Mouse (Mus musculus) MEL (cell line): Measurements from ENCODE around the gene Nqo2. TPM values are rescaled to one million over a fixed set of nuclear protein-coding genes. Genes with fewer than 3 reads are reported as not detected.

ENCODE experiments used
- DNase-seq: peaks from one replicate; pipeline ENCODE4 v3.0.0; 2011; ENCODE audit warnings: low read depth, low spot score
- H3K27ac ChIP-seq: 2 replicates; pipeline ENCODE4 v1.5.1; 2012; ENCODE audit warnings: low read depth, mild to moderate bottlenecking, control low read depth, low read length, moderate library complexity; ENCODE audit not compliant: control insufficient read depth
- H3K27me3 ChIP-seq, 2 experiments: fragments of 150-350 bp in 1 of 2; sonication (generic) in 1 of 2; 2 replicates each; pipeline ENCODE4 v1.6.1; 2012; ENCODE audit warnings: low read length in 2 of 2, mild to moderate bottlenecking in 2 of 2, improper control_type of control experiment in 1 of 2, moderate library complexity in 1 of 2; ENCODE audit not compliant: insufficient read depth in 2 of 2, control insufficient read depth in 1 of 2
- H3K36me3 ChIP-seq, 2 experiments: 2 replicates each; pipeline ENCODE4 v1.6.1; 2012 to 2014; ENCODE audit warnings: low read length in 2 of 2, improper control_type of control experiment in 1 of 2, inconsistent platforms in 1 of 2, mild to moderate bottlenecking in 1 of 2; ENCODE audit not compliant: insufficient read depth in 2 of 2, control insufficient read depth in 1 of 2
- H3K4me1 ChIP-seq, 2 experiments: fragments of 150-350 bp in 1 of 2; sonication (generic) in 1 of 2; 2 replicates each; pipeline ENCODE4 v1.6.1; 2012; ENCODE audit warnings: low read length in 2 of 2, improper control_type of control experiment in 1 of 2, mild to moderate bottlenecking in 1 of 2; ENCODE audit not compliant: insufficient read depth in 2 of 2, control insufficient read depth in 1 of 2
- H3K4me3 ChIP-seq, 2 experiments: fragments of 150-350 bp in 1 of 2; sonication (generic) in 1 of 2; 2 replicates each; pipeline ENCODE4 v1.5.1; 2012; ENCODE audit warnings: low read depth in 2 of 2, low read length in 2 of 2, mild to moderate bottlenecking in 2 of 2, moderate library complexity in 2 of 2, control low read depth in 1 of 2, improper control_type of control experiment in 1 of 2; ENCODE audit not compliant: control insufficient read depth in 1 of 2, insufficient read depth in 1 of 2
- H3K79me2 ChIP-seq: 2 replicates; pipeline ENCODE4 v1.6.1; 2012; ENCODE audit warnings: mild to moderate bottlenecking, low read length, moderate library complexity; ENCODE audit not compliant: control insufficient read depth, poor library complexity, insufficient read depth
- H3K9ac ChIP-seq: 2 replicates; pipeline ENCODE4 v1.6.1; 2012; ENCODE audit warnings: low read depth, mild to moderate bottlenecking, control low read depth, low read length, moderate library complexity; ENCODE audit not compliant: control insufficient read depth, poor library complexity, severe bottlenecking
- H3K9me3 ChIP-seq: fragments of 150-350 bp; sonication (generic); replicated peaks from 2 replicates; pipeline ENCODE4 v1.6.1; 2012; ENCODE audit warnings: mild to moderate bottlenecking, low read length, improper control_type of control experiment, moderate library complexity; ENCODE audit not compliant: insufficient read depth
- CHD1 ChIP-seq: IDR thresholded peaks from 2 replicates; pipeline ENCODE4 v1.6.1; 2012; ENCODE audit warnings: low read depth, mild to moderate bottlenecking, inconsistent platforms, low read length, improper control_type of control experiment
- CHD2 ChIP-seq: IDR thresholded peaks from 2 replicates; pipeline ENCODE4 v1.6.1; 2011; ENCODE audit warnings: low read length, improper control_type of control experiment
- CTCF ChIP-seq, 3 experiments: IDR thresholded peaks in 2 of 3; conservative IDR thresholded peaks in 1 of 3; 2 replicates each; pipeline ENCODE4 v1.5.1; 2011 to 2012; ENCODE audit warnings: low read length in 3 of 3, low read depth in 2 of 3, mild to moderate bottlenecking in 2 of 3, improper control_type of control experiment in 1 of 3, inconsistent platforms in 1 of 3, mixed read lengths in 1 of 3, moderate library complexity in 1 of 3; ENCODE audit not compliant: control insufficient read depth in 1 of 3, insufficient read depth in 1 of 3, poor library complexity in 1 of 3, severe bottlenecking in 1 of 3
- E2F4 ChIP-seq: IDR thresholded peaks from 2 replicates; pipeline ENCODE4 v1.6.1; 2011; ENCODE audit warnings: low read depth, low read length, improper control_type of control experiment, borderline replicate concordance
- ELF1 ChIP-seq: IDR thresholded peaks from 2 replicates; pipeline ENCODE4 v1.6.1; 2014; ENCODE audit warnings: low read depth, mild to moderate bottlenecking, inconsistent platforms, low read length, improper control_type of control experiment, moderate library complexity
- GABPA ChIP-seq: IDR thresholded peaks from 2 replicates; pipeline ENCODE4 v1.6.1; 2012; ENCODE audit warnings: low read depth, mild to moderate bottlenecking, inconsistent platforms, low read length, improper control_type of control experiment, moderate library complexity
- GATA1 ChIP-seq: IDR thresholded peaks from 2 replicates; pipeline ENCODE4 v1.6.1; 2011; ENCODE audit warnings: low read depth, low read length, improper control_type of control experiment
- JUND ChIP-seq: IDR thresholded peaks from 2 replicates; pipeline ENCODE4 v1.6.1; 2011; ENCODE audit warnings: low read depth, mild to moderate bottlenecking, improper control_type of control experiment, low read length
- KAT2A ChIP-seq: conservative IDR thresholded peaks from 2 replicates; pipeline ENCODE4 v1.6.1; 2012; ENCODE audit warnings: low read depth, low read length, improper control_type of control experiment, inconsistent platforms
- MAFK ChIP-seq: IDR thresholded peaks from 2 replicates; pipeline ENCODE4 v1.6.1; 2011; ENCODE audit warnings: low read depth, mild to moderate bottlenecking, low read length, improper control_type of control experiment, borderline replicate concordance
- MAX ChIP-seq: IDR thresholded peaks from 2 replicates; pipeline ENCODE4 v1.6.1; 2011; ENCODE audit warnings: low read length, improper control_type of control experiment
- MAZ ChIP-seq: IDR thresholded peaks from 2 replicates; pipeline ENCODE4 v1.6.1; 2012; ENCODE audit warnings: low read depth, mild to moderate bottlenecking, inconsistent platforms, low read length, improper control_type of control experiment
- MEF2A ChIP-seq: IDR thresholded peaks from 2 replicates; pipeline ENCODE4 v1.6.1; 2014; ENCODE audit warnings: low read depth, mild to moderate bottlenecking, inconsistent platforms, low read length, improper control_type of control experiment; ENCODE audit not compliant: poor library complexity, insufficient replicate concordance, severe bottlenecking; ENCODE audit errors: extremely low read depth
- MXI1 ChIP-seq: IDR thresholded peaks from 2 replicates; pipeline ENCODE4 v1.6.1; 2011; ENCODE audit warnings: mild to moderate bottlenecking, low read depth, low read length, improper control_type of control experiment
- NRF1 ChIP-seq: IDR thresholded peaks from 2 replicates; pipeline ENCODE4 v1.6.1; 2014; ENCODE audit warnings: low read depth, mild to moderate bottlenecking, inconsistent platforms, low read length, improper control_type of control experiment, moderate library complexity; ENCODE audit not compliant: poor library complexity, insufficient read depth, severe bottlenecking
- POLR2A ChIP-seq, 2 experiments: IDR thresholded peaks; 2 replicates each; pipeline ENCODE4 v1.6.1; 2011 to 2012; ENCODE audit warnings: low read length in 2 of 2, mild to moderate bottlenecking in 2 of 2, control low read depth in 1 of 2, improper control_type of control experiment in 1 of 2, low read depth in 1 of 2, moderate library complexity in 1 of 2; ENCODE audit not compliant: control insufficient read depth in 1 of 2, insufficient read depth in 1 of 2, poor library complexity in 1 of 2
- POLR2AphosphoS2 ChIP-seq: IDR thresholded peaks from 2 replicates; pipeline ENCODE4 v1.6.1; 2011; ENCODE audit warnings: low read length, improper control_type of control experiment
- POLR2AphosphoS5 ChIP-seq: IDR thresholded peaks from 2 replicates; pipeline ENCODE4 v1.6.1; 2012; ENCODE audit warnings: low read depth, borderline replicate concordance, mild to moderate bottlenecking, inconsistent platforms, low read length, moderate library complexity, mixed read lengths
- RAD21 ChIP-seq: IDR thresholded peaks from 2 replicates; pipeline ENCODE4 v1.6.1; 2011; ENCODE audit warnings: mild to moderate bottlenecking, low read depth, low read length, improper control_type of control experiment
- RCOR1 ChIP-seq: IDR thresholded peaks from 2 replicates; pipeline ENCODE4 v1.6.1; 2012; ENCODE audit warnings: low read depth, mild to moderate bottlenecking, inconsistent platforms, low read length, improper control_type of control experiment
- TBP ChIP-seq: IDR thresholded peaks from 2 replicates; pipeline ENCODE4 v1.8.0; 2011; ENCODE audit warnings: low read depth, low read length, improper control_type of control experiment
- UBTF ChIP-seq: IDR thresholded peaks from 2 replicates; pipeline ENCODE4 v1.6.1; 2012; ENCODE audit warnings: low read depth, mild to moderate bottlenecking, inconsistent platforms, low read length, improper control_type of control experiment, moderate library complexity, borderline replicate concordance; ENCODE audit not compliant: insufficient read depth
- USF2 ChIP-seq, 2 experiments: IDR thresholded peaks; 2 replicates each; pipeline ENCODE4 v1.6.1; 2011 to 2012; ENCODE audit warnings: improper control_type of control experiment in 2 of 2, low read length in 2 of 2, borderline replicate concordance in 1 of 2, inconsistent platforms in 1 of 2, low read depth in 1 of 2, mild to moderate bottlenecking in 1 of 2; ENCODE audit not compliant: insufficient read depth in 1 of 2
- ZKSCAN1 ChIP-seq: IDR thresholded peaks from 2 replicates; pipeline ENCODE4 v1.6.1; 2012; ENCODE audit warnings: low read depth, mild to moderate bottlenecking, inconsistent platforms, low read length, improper control_type of control experiment, moderate library complexity
- polyA plus RNA-seq, 2 experiments: library from polyadenylated mRNA; stranded (reverse) in 1 of 2; unstranded in 1 of 2; fragments of >175 nt in 1 of 2; fragments of >200 nt in 1 of 2; gene quantifications; 2 replicates each; pipeline versions ENCODE4 v1.2.1 to v1.2.4; 2012; ENCODE audit warnings: low replicate concordance in 2 of 2, low read depth in 1 of 2; ENCODE audit not compliant: insufficient read length in 2 of 2, insufficient read depth in 1 of 2, missing spikeins in 1 of 2
- total RNA-seq: library from RNA; depleted of rRNA; stranded (reverse); fragments of 300-350 nt; gene quantifications from 2 replicates; pipeline ENCODE4 v1.2.3, GENCODE M21; 2012; rRNA removed

Gene Nqo2
- total and polyA plus RNA-seq, 3 experiments: 3.7 to 7.6 TPM; not detected in 1

GRCm38 (mm10) chr13:34037172-34038055 lies 72.9 kb downstream of the Nqo2 start, which contains the start of gene Bphl (continued):
- TF ChIP-seq KAT2A (no peak), GATA1 (no peak), ELF1 (no peak), MXI1 (peak; percentile 79), POLR2AphosphoS2 (peak; percentile 75), POLR2AphosphoS5 (peak; percentile 62), MAX (no peak), ZKSCAN1 (no peak), TBP (peak; percentile 46; the same call in 1 of the 2 replicates), MAFK (no peak), UBTF (no peak), POLR2A (IDR thresholded peaks at IDR 0.05; ENCODE audit: control insufficient read depth in 1 of 2, insufficient read depth in 1 of 2, low read depth in 1 of 2, low read length in 2 of 2, poor library complexity in 1 of 2) (peak; percentile 78 to 94; a peak in 3 of 4 replicates), E2F4 (no peak), CHD2 (no peak), NRF1 (peak; percentile 90), MAZ (no peak), MEF2A (no peak), CTCF (IDR thresholded peaks at IDR 0.05 in 2 of 3, conservative IDR thresholded peaks at IDR 0.05 in 1 of 3; ENCODE audit: control insufficient read depth in 1 of 3, insufficient read depth in 1 of 3, low read depth in 2 of 3, low read length in 3 of 3, poor library complexity in 1 of 3, severe bottlenecking in 1 of 3) (no peak)

GRCm38 (mm10) chr13:34038056-34038432 lies 73.6 kb downstream of the Nqo2 start:
- DNase-seq: no peak
- peak overlapping the region; percentile 77 to 86 for H3K4me3 ChIP-seq
- peaks cover 0 to 11% of the 10 kb centered on the region in 2 experiments; a peak in 1 of 4 replicates for H3K4me1 ChIP-seq
- no peaks in the 10 kb centered on the region; a peak in 1 of 4 replicates for H3K36me3 ChIP-seq
- H3K9me3 ChIP-seq: no peaks in the 10 kb centered on the region
- peaks cover 5% of the 10 kb centered on the region for H3K79me2 ChIP-seq
- no peak for TF ChIP-seq USF2 (IDR thresholded peaks at IDR 0.05; ENCODE audit: borderline replicate concordance in 1 of 2, insufficient read depth in 1 of 2, low read depth in 1 of 2, low read length in 2 of 2)
- no peak for TF ChIP-seq RCOR1
- no peak for TF ChIP-seq RAD21
- 0 out of 2 replicates have a peak, but pooled peaks have one; percentile 59 for TF ChIP-seq CHD1
- TF ChIP-seq NRF1: no peak
- no peak for TF ChIP-seq ELF1
- no peak for TF ChIP-seq GABPA
- TF ChIP-seq JUND: no peak
- TF ChIP-seq, all 39 proteins: peak for 1
- H3K27ac ChIP-seq: peak overlapping the region; percentile 5
- H3K27me3 ChIP-seq: no peaks in the 10 kb centered on the region
- H3K9ac ChIP-seq: peak overlapping the region; percentile 87

Other genes starting within 250 kb of the Nqo2 start
- not detected in 2 replicates for gene Serpinb6e, start 121.3 kb upstream of the Nqo2 start, total RNA-seq
- not detected for gene Serpinb6e, start 121.3 kb upstream of the Nqo2 start, polyA plus RNA-seq
- not detected in 2 replicates for gene Serpinb6c, start 59.0 kb upstream of the Nqo2 start, total RNA-seq
- gene Serpinb6c, start 59.0 kb upstream of the Nqo2 start, polyA plus RNA-seq: not detected
- 11.4 TPM in 2 replicates for gene Ripk1, start 37.7 kb downstream of the Nqo2 start, total RNA-seq
- gene Ripk1, start 37.7 kb downstream of the Nqo2 start, polyA plus RNA-seq: 10 to 100 TPM in 1 of 2 experiments, not detected in 1; 11.8 TPM
- gene Serpinb6a, start 38.1 kb downstream of the Nqo2 start, total RNA-seq: 65.1 and 79.6 TPM in 2 replicates
- 10 to 100 TPM in 1 of 2 experiments, not detected in 1; 61.6 TPM for gene Serpinb6a, start 38.1 kb downstream of the Nqo2 start, polyA plus RNA-seq
- gene Bphl, start 72.9 kb downstream of the Nqo2 start, total RNA-seq: 7.5 and 7.7 TPM in 2 replicates
- gene Bphl, start 72.9 kb downstream of the Nqo2 start, polyA plus RNA-seq: 1 to 10 TPM in 1 of 2 experiments, not detected in 1; 6.5 TPM
- gene Tubb2a, start 113.3 kb downstream of the Nqo2 start, total RNA-seq: 38.8 and 68.8 TPM in 2 replicates
- gene Tubb2a, start 113.3 kb downstream of the Nqo2 start, polyA plus RNA-seq: 10 to 100 TPM in 1 of 2 experiments, not detected in 1; 55.9 TPM
- gene Tubb2b, start 165.8 kb downstream of the Nqo2 start, total RNA-seq: 1.4 and 2.7 TPM in 2 replicates
- gene Tubb2b, start 165.8 kb downstream of the Nqo2 start, polyA plus RNA-seq: 10 to 100 TPM in 1 of 2 experiments, not detected in 1; 10.6 TPM
- 146 and 161 TPM in 2 replicates for gene Psmg4, start 198.3 kb downstream of the Nqo2 start, total RNA-seq
- gene Psmg4, start 198.3 kb downstream of the Nqo2 start, polyA plus RNA-seq: 100 to 1,000 TPM in 1 of 2 experiments, not detected in 1; 121 TPM